Mouse (Mus musculus) olfactory bulb, adult 2 months (tissue): Measurements from ENCODE around the gene C1qc.

Experiments used
- CTCF ChIP-seq: fragments of 200-500 bp; IDR thresholded peaks from 2 replicates; pipeline ENCODE4 v1.5.1; 2012; ENCODE audit warnings: low read depth, mild to moderate bottlenecking, low read length, moderate library complexity; ENCODE audit not compliant: insufficient read depth
- POLR2A ChIP-seq: fragments of 200-500 bp; IDR thresholded peaks from 2 replicates; pipeline ENCODE4 v1.6.1; 2012; ENCODE audit warnings: mild to moderate bottlenecking, low read depth, low read length, moderate library complexity; ENCODE audit not compliant: insufficient read depth

GRCm38 (mm10) chr4:136907033-136907432 lies 14.2 kb upstream of the C1qc start:
- no peak for TF ChIP-seq POLR2A
- TF ChIP-seq CTCF, result no peak
